Mouse (Mus musculus): ENCODE results near the gene Elp6. TPM values are rescaled to one million over a fixed set of nuclear protein-coding genes. Genes with fewer than 3 reads are reported as not detected.

Gene Elp6
- total RNA-seq, 2 experiments from 2014 or later = 12.7 to 13.3 TPM

DNA sequence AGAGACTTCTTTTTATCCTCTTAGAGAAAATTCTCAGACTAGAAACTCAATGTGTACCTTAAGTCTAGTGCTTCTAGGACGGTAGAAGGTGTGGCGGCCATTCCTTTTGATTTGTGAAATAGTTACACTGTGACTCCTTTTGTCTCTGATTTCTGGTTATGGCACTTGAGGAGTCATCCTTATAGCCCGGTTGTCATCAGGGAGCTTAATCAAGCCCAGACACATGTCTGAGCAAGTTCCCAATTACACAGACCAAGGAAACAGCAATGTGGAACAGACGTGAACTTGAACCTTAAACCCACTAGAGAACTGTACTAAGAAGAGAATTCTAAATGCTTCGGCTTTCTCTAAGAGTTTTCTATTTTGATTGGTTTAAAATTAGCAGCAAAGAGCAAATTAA lies 45.2 kb downstream of the Elp6 start:
- intact Hi-C loops (cut with DNase I) = no loop called here
- DNase-seq (ENCODE audit: low spot score in 2 of 2) = no peak

DNA sequence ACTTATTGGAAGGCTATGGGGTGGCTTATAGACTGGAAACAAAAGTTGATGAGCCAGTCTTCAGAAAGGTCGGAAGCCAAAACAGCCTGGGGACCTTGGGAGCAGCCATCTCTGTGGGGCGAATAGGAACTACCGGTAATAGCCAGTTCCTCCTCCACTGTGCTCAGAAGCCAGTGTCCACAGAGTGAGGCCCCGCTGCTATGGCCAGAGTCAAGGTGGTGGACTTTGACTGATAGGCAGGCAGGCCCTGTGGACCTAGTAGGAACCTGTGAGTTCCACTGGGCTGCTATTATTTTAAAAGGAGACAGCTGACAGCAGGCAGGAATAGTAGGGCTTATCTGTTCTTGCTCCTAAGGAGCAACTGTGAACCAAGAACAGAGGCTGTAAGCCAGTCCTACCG lies 45.6 kb downstream of the Elp6 start:
- intact Hi-C loops (cut with DNase I) = no loop called here
- DNase-seq (ENCODE audit: low spot score in 2 of 2) = no peak

GRCm38 (mm10) chr9:110351350-110351749 lies 46.4 kb downstream of the Elp6 start:
- intact Hi-C loops (cut with DNase I) = no loop called here
- DNase-seq (ENCODE audit: low spot score in 2 of 2) = no peak

GRCm38 (mm10) chr9:110351932-110352632 lies 47.1 kb downstream of the Elp6 start:
- DNase-seq (ENCODE audit: low spot score in 2 of 2) = no peak
- intact Hi-C loops (cut with DNase I) = no loop called here

DNA sequence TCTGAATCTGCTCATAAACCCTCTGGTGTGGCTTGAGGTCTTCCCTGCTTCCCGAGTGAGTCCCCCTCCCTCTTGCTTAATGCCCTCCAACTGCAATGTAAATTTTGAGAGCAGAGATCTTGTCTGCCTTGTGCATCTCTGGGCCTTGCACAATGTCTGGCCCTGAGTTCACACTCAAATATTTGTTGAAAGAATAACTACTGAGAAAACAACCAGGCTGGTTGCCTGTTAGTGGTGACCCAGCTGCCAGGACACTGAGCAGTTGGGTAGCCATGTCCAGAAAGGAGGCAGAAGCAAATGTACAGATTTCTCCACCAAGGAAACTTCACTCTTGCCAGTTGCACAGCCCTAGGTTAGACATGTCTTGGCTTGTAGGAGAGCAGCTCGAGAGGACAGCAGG lies 53.4 kb downstream of the Elp6 start:
- DNase-seq (ENCODE audit: low spot score in 2 of 2) = no peak

GRCm38 (mm10) chr9:110361299-110361698 lies 56.3 kb downstream of the Elp6 start:
- DNase-seq (ENCODE audit: low spot score in 2 of 2) = no peak
- intact Hi-C loops (cut with DNase I) = no loop called here

More for the DNA sequence above, 53.4 kb downstream of the Elp6 start:
- intact Hi-C loops (cut with DNase I) = no loop called here

- intact Hi-C loops (cut with DNase I) = no loop called here
- DNase-seq (ENCODE audit: low spot score in 2 of 2) = no peak
Observed at GRCm38 (mm10) chr9:110362337-110362736, 57.4 kb downstream of the Elp6 start.

- no peak for DNase-seq (ENCODE audit: low spot score in 2 of 2)
- intact Hi-C loops (cut with DNase I) = no loop called here
Observed at GRCm38 (mm10) chr9:110366746-110367145, 61.8 kb downstream of the Elp6 start.

- no peak for DNase-seq (ENCODE audit: low spot score in 2 of 2)
- intact Hi-C loops (cut with DNase I) = no loop called here
Observed at GRCm38 (mm10) chr9:110369860-110370259, 64.9 kb downstream of the Elp6 start.

Small RNAs within 50 kb of the gene (microRNA-seq; reads per million reads assigned to microRNA genes)
- 49.0 to 70.1 reads per million in 2 experiments for gene Mir6236

Other genes starting within 250 kb of the Elp6 start
- gene Smarcc1, start 187.5 kb upstream of the Elp6 start, total RNA-seq (2021) = 10 to 100 TPM; 71.5 to 75.7 TPM
- gene Dhx30, start 187.3 kb upstream of the Elp6 start, total RNA-seq (2021) = 100 to 1,000 TPM; 153 to 164 TPM
- gene Cspg5, start 61.4 kb upstream of the Elp6 start, total RNA-seq (2021) = 100 to 1,000 TPM; 376 to 397 TPM
- gene Scap, start 28.1 kb downstream of the Elp6 start, total RNA-seq (2021) = 10 to 100 TPM; 87.6 to 95.2 TPM
- 10 to 100 TPM; 52.6 to 53.8 TPM for gene Ptpn23, start 103.0 kb downstream of the Elp6 start, total RNA-seq (2021)
- gene Ngp, start 114.6 kb downstream of the Elp6 start, total RNA-seq (2021) = not detected
- 10 to 100 TPM; 26.8 to 29.9 TPM for gene Klhl18, start 171.5 kb downstream of the Elp6 start, total RNA-seq (2021)
- gene Kif9, start 171.8 kb downstream of the Elp6 start, total RNA-seq (2021) = 1 to 10 TPM; 3.6 to 4.0 TPM
- gene Setd2, start 227.4 kb downstream of the Elp6 start, total RNA-seq (2021) = 10 to 100 TPM; 68.9 to 74.9 TPM

All from left cerebral cortex, postnatal 25 days (tissue).